Mouse (Mus musculus) adrenal gland, adult 2 months (tissue): ENCODE measurements around the gene Il24. TPM values are rescaled to one million over a fixed set of nuclear protein-coding genes. Genes with fewer than 3 reads are reported as not detected.

Source experiments
- DNase-seq: peaks from one replicate; pipeline ENCODE4 v3.0.0; 2021
- long read RNA-seq: library from polyadenylated mRNA; stranded (forward); transcript quantifications from one replicate; pipeline ENCODE4 v2.0.0, GENCODE M21; 2021
- polyA plus RNA-seq: library from polyadenylated mRNA; depleted of rRNA; stranded (reverse); fragments of >200 nt; gene quantifications from 2 replicates; pipeline ENCODE4 v1.2.3, GENCODE M21; 2012; rRNA removed
- total RNA-seq, 2 experiments: library from RNA; stranded (reverse); gene quantifications; 2 replicates each; pipeline ENCODE4 v1.2.3; 2021

Gene Il24
- not detected for total RNA-seq
- not detected in 2 replicates for polyA plus RNA-seq
- long read RNA-seq, result 0 reads

DNA sequence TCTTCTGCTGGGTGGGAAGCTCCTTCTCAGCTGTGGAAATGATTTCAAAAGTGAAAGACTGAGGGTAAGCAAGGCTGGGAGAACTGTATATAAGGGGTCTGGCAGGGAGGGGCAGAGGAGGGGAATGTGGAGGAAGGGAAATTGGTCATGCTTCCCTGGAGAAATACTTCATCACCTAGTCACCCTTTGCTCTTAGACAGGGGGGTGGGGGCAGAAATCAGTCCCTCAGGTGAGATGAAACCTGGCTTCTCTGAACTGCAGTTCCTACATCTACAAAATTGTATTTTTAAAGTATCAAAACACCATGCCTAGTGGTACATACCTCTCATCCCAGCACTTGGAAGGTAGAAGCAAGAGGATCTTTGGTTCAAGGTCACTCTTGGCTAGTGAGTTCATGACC is at the start of gene Il24:
Gene Il24 (minus strand): TSS at position 101 of the 400 bp plus-strand sequence.
- DNase-seq, result no peak

DNA sequence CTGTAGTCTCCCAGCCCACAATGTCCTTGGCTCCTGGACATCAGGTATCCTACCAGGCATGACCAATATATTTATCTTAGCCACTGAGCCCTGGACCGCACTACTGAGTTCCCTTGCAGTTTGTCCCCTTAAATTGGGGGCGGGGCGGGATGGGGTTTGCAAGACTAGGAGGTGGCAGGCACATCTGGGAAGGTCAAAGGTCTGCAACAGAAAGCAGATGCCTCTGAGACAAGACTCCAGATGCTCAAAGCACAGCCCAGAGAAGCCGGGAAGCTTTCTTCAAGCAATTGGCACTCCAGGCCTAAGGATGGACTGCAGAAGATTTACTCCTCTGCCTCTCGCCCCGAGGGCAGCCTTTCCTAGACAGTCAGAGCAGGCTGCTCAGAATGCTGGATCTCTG is 49.1 kb upstream of the Il24 start:
- DNase-seq, result no peak

DNA sequence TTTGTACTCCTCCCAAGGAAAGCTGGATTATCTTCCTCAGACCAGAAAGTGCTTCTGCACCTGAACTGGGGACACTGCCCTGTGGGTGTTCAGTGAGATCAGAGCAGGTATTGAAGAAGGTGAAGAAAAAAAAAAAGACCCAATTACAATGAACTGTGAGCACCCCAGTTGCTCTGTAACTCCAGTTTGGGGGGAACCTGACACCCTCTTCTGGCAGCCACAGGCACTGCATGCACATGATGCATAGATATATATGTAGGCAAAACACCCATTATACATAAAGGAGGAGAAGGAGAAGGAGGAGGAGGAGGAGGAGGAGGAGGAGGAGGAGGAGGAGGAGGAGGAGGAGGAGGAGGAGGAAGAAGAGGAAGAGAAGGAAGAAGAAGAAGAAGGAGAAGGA is 39.2 kb upstream of the Il24 start:
- DNase-seq, result peak; percentile 13

DNA sequence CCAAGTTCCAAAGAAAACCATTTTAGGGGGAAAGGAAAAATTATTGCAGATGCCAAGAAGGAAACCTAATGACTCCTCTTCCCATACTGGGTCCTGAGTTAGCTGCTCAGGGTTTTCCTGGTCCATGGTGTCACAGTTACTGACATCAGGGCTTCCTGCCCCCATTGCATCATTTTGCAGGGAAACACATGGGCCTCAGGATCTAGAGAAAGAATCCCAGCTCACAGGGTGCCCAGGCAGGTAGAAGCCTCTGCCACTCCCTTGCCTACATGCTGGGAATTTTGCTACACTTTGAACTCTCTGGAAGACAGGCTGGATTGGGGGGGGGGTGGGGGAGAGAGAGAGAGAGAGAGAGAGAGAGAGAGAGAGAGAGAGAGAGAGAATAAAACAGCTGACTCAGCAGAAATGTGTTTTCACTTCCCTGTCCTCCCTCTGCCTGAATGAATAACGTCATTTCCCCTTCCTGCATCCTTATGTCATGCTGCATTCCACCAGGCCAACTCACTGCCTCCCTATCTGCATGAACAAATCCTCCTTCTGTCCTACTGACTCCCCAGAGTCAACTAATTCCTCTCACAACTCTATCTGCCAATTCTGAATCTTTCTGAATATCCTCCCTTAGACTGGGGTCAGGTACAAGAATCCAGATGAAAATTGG is 31.2 kb upstream of the Il24 start:
- DNase-seq, result no peak

DNA sequence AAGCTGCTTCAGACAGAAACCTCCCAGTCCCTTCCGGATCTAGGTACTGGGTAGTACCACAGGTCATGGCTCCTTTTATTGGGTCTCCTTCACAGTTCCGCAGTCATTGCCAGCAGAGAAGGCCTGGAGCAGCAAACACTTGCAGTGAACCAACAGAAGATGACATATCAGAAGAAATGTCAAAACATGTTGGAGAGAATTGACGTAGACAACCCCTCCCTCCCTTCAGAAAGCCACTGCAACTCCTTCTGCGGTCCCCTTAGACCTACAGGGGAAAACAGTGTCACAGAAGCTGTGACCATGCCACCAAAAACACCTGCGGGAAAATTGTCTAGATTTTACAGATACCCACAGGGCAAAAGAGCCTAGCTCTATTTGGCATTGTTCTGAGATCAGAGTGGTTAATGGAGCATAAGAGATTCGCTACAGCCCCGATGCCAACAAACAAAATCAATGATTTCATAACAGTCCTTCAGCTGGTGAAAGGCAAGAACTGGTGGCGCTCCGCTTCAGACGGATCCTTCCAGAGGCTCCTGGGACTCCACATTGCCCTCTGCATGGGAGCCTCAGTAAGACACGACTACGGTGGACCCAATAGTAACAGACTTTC is 24.3 kb upstream of the Il24 start, which contains the start of gene Il20:
Gene Il20 (minus strand): TSS at position 51 of the 610 bp plus-strand sequence.
- no peak for DNase-seq

DNA sequence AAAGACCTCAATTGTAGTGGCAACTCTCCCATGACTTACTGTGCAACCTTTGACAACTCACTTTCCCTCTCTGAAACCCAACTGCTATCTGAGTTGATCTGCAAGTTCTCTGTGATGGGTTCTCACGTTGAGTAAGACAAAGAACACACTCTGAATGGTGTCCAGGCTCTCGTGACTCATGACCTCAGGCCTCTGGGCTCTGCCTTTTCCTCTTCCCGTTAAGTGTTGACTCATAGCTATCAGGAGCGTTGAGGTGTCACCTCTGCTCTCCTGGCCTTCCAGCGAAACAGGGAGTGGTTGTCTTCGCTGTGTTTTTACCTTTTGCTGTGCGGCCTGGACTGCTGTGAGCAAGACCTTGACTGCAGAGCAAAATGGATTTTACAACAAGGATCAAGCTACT is 15.3 kb upstream of the Il24 start:
- DNase-seq, result no peak

DNA sequence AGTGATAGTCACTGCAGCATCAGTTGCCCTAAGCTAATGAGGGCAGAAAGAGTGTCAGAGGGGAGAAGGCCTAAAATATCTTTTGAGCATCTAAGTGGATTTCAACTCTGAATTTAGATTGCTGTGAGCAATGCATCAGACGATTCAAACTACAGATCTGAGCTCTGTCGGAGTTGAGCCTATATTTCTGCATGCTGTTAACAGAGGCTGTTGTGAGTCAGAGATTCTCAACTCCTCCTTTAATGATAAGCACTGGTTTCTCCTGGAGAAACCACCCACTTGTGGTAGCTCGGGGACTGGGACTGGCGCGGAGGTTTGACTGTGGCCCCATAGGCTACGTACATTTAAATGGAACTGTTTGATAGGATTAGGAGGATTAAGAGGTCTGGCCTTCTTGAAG is 7.2 kb upstream of the Il24 start:
- DNase-seq, result no peak

DNA sequence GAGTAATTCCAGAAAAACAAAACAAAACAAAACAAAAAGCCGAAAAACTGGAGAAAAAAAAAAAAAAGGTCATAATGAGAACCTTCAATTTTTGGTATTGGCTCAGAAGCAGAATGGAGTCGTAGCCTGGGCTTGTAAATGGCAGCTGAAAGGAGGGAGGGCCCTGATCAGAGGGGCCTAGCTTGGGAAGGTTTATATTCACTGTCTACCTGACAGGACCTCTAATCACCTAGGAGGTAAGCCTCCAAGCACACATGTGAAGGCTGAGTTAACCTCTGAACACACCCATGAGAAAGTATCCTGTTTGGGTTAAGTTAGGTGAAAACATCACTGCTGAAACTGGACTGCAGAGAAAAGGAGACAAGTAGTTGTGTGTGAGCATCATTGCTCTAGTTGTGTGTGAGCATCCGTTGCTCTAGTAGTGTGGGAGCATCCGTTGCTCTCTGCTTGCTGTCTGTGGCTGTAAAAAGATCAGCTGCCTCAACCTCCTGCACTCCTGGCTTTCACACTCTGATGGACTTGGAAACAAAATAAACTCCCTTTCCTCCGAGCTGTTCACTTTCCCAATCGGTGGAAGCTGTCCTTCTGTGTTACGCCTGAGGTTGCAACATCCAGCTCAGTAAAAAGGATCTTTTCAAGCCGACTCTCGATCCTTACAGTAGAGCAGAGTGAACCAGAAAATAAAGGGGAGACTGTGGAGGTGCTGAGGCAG is 6.2 kb upstream of the Il24 start:
- peak; percentile 18 for DNase-seq

DNA sequence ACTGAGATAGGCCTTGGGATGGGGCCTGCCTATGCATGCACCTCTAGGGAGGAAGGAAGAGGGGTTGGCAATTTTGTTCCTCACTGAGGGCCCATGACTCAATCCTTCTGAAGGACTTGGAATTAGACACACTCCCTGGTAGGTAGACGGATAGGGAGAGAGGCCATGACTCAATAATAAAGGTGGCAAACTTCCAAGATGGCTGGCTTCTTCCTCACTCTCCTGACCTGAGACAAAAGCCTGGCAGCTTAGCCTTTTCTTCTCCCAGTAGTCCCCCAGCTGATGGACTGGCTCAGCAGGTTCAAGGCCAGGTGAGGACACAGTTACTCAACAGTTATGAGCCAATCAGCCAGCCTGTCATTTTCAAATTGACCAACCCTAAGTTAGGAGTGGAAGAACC is 5.2 kb upstream of the Il24 start:
- peak; percentile 91 for DNase-seq

DNA sequence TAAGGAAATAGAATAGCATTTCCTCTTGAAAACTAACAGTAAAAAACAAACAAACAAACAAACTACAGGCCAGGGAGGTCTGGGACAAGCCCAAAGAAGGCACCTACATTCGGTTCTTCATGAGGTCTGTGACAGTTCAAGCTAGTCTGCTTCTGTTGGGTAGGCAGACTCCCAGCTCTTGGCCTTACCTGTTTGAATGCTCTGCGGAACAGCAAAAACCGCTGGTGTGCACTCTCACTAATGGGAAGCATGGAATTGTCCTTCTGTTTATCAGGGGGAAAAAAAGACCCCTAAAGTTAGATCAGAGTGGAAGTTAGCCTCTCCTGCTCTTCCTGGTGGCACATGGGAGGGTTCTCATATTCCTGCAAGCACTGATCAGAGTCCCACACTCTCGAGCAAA is 4.1 kb downstream of the Il24 start:
- no peak for DNase-seq

DNA sequence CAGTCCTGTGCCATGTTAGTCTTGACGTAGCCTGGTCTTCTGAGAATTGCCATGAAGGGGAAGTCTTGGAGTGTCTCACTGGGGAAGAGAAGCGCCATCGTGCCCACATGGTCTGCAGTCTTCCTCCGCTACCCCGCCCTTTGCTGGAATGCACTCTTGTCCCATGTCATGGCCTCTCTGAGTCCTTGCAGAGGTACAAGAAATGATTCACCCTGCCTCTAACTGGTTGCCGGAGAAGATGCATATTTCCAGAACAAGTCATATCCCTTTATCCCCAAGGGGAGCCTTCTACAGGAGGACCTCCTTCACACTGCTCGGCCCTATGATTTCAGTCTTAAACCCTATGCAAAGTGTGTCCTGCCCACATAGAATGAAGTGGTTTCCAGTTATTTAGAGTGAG is 7.3 kb downstream of the Il24 start:
- no peak for DNase-seq

DNA sequence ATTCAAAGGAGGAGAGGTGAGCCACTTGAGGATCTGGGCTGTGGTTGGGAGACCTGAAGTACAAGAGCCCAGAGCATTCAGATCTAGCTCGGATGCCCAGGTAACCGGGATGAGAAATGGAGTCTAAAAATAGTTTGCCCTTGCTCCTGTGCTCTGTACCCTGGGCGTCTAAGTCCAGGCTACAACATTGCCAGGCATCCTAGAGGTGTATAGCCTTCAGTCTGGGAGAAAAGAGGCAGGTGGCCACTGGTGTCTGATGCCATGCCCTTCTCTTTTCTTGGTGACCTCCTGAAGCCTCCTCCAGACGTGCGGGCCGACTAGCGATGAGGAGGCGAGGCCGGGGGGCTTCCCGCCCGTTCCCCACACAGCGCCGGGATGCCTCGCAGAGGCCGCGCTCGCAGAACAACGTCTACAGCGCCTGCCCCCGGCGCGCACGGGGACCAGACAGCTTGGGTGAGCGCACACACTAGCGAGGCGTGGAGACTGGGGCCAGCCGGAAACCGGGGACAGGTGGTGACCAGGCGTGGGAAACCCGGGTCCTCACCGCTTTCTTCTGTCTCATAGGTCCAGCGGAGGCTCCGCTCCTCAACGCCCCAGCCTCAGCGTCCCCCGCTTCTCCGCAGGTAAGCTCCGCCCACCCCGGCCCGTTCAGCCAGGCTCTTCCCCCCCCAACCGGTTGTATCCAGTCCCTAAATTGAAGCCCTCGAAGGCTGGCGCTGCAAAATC is 9.2 kb downstream of the Il24 start:
- peak; percentile 15 for DNase-seq

DNA sequence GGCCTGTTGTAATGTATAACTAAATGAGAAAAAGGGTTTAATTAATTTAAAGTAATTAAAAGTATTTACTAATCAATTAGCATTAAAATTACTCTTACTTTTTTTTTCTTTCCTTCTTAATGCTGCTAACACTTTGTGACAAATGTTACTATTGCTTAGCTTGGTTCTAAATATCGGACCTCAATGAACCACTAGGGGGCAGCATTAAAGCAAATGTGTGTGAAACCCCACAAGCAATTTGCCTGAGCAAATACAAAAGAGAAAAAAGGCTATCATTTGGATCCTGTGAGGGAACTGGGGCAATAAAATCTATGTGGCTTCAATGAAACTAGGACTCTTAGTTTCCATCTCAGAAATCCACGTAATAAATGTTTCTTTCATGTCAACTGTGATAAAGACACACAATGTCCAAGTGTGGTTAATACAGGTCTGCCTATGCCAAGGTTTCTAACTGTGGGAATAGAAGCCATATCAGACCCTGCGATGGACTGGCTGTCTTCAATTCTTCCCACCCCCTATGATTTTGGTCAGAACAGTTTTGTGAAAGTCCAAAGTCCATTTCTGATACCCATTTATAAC is 10.2 kb downstream of the Il24 start:
- DNase-seq, result peak; percentile 51

DNA sequence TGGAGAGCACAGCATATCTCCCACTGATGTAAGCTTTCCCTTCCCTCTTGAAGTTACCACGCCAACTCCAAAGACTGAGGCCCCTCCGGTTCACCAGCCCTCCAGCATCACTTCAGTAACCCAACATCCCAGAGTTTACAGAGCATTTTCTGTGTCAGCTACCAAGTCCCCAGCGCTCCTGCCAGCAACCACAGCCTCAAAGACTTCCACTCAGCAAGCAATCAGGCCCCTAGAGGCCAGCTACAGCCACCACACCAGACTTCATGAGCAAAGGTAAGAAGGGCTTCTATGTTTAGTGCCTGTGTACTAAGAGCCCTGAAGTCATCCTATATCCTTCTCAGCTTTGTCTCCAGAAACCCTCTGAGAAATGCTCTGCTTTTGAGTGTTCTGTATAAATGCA is 11.3 kb downstream of the Il24 start:
- no peak for DNase-seq

DNA sequence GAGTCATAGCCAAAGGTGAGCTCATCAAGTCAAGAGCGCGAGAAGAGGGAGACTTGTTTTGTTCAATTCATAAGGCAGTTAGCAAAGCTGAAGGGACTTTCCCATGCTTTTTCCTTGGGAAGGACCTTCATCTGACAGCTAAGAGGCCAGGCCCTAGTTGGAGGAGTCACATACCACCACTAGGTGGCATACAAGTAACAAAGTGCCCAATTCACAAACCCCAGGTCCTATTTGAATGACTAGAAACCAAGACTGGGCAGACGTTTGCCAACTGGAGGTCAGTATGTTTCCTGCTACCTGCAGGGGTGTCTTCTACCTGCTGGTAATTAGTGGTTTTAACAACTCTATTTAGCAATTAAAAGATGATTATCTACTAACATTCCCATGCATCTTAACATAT is 12.1 kb downstream of the Il24 start:
- DNase-seq, result peak; percentile 73

DNA sequence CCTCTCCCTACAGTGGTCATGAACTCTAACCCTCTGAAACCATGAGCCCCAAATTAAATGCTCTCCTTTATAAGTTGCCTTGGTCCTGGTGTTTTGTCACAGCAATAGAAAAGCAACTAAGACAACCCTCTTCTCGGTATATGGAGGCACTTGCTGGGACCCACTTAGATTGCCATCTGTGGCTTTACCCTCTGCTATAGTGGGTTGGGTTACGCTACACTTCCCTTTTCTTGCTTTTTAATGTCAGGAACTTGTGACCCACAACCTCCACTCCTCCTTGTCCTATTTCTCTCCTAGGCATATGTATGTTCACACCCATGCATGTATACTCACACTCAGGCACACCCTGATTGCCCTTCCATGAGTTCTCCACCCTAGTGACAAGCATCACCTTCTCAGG is 14.3 kb downstream of the Il24 start:
- no peak for DNase-seq

DNA sequence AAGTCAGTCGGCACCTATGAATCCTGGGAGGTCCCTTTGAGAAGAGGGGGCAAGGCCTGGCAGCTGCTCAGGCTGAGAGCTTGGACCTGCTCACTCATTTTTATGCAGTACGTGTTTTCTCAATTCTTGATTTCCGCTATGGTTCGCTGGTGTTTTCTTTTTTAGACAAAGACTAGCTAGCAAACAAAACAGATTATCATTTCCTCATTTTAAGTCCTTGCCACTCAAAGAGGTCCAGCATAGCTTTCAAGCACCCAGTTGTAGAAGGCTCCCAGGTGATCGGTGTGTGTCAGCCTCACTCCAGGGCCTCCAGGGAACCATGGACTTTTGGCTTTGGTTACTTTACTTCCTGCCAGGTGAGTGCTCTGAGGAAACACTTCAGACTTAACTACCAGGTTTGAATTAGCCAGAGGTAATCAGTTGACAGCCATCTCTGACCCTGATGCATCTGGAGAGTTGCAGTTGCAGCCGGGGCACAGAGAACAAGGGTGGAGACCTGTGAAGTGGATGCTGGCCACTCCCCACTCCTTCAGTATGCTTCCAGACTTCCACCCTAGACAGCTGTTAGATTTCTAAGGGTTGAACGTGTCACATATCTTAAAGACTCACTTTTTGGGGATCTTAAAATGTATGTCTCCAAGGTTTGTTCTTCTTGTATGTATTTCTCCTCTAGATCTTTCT is 21.6 kb downstream of the Il24 start, which contains the start of gene Fcmr:
Gene Fcmr (plus strand): TSS at position 129 of the 681 bp plus-strand sequence.
- no peak for DNase-seq

DNA sequence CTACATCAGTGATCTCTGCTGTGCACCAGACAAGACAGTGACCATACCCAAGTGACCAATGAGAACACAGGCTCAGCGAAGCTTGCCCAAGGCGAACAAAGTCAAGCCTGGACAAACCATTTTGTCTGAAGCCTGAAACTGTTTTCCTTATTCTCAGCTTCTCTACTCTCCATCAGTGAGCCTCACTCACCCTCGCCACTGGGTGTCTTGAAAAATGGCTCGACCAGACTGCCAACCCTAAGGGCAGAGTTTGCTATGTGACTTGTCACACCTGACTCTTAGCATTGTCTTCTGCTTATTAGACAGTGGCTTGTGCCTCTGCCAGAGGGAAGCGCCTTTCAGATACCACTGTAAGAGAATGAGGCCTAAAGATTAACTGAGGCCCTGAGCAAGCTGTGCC is 22.5 kb downstream of the Il24 start:
- DNase-seq, result no peak

DNA sequence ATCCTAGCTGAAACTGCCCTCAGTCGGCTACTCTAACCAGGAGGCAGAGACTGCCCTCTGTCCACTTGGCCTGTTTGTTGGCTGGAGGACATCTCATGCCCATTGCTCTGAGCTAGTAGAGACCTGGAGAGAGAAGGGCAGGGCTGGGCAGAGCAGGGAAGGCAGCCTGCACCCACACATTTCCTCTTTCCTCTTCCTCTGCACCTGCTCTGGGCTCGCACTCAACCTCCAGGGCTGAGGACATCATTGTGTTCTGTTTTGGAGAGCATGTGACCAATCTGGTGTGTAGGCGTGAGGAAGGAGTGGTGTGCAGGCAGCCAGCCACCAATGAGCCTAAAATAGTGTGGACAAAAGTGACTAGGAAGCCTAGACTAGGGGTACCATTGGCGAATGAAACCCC is 23.0 kb downstream of the Il24 start:
- no peak for DNase-seq

DNA sequence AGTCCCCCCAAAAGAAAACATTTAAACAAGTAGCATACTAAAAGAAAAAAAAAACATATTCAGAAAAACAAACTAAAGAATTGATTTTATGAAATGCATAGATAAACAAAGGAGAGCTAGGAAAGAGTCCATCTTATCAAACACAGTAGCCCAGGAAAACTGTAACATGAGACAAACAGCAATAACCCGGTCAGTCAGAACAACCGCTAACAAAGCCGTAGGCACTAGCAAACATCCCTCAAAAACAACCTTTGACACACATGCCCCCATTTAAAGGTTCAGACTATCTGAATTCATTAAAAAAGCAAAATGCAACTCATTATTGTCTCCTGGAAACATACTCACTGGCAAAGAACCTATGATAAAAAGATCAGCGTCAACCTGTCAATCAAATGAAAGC is 29.8 kb downstream of the Il24 start:
- DNase-seq, result no peak

DNA sequence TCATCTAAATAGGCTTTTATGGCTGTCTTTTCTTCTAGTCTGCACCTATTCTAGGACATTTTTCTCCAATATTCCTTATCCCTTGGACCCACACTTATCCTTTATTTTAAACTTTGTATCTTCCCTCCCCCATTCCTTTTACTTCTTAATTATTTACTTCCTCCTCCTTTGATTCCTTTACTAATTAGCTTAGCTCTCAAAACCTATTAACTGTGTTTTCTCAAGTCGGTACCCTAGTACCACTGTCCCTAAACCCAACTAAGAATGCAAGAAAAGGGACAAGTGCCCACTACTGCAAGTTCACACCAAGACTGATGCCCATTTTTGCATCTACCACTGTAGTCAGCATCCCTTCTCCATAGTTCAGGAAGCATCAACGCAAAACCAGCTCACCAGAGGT is 31.5 kb downstream of the Il24 start:
- DNase-seq, result no peak

DNA sequence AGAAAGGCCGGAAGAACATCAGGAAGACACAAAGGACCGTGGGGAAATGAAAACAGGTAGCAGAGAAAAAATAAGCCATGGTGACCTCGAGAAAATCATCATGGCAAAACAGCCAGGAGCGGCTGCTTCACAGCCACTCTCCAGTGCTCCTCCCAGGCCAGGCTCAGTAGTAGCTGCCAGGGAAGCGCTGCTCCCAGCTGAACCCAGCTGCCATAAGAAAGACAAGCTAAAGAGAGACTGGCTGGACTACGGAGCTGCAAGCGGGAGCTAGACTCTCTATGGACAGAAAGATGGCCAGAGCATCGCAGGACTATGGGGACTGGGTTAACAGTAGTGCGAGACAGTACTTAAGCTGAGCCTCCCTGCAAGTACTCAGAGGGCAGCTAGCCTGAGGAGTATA is 32.4 kb downstream of the Il24 start:
- DNase-seq, result no peak
